25 mouse cellular contexts compared by ENCODE assay signal in the genomic region with DNA sequence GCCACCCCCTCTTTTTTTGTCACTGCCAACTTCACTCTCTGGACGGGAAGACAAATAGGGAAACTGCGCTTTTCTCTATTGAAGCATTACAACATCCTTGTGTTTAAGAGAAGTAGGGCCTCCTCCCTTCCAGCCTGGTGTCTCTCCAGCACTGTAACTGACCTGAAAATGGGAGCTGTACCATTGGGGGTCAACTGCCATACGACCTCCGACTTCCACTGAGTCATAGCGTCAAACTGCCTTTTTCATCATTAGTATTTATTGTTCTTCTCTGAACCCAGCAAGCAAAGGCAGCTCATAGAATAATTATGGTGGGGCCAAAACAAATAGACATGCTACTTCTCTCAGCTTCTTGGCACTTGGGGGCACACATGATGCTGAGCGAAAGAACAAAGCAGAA.
"Had no signal": no experiment of that assay in that cellular context is flagged by ENCODE, and none has a peak within 500 bp of the region (broad histone marks: within the 10 kb centered on the region; RNA-seq: fewer than 3 reads in every experiment).

No protein-coding gene starts in this region.

- H3K9ac ChIP-seq: limb, embryonic 12.5 days; limb, embryonic 15.5 days; liver, embryonic 14.5 days; liver, postnatal 0 days; lung, embryonic 15.5 days; midbrain, embryonic 15.5 days; neural tube, embryonic 12.5 days; neural tube, embryonic 15.5 days had no signal

- DNase-seq: layer of hippocampus, postnatal 36 days; liver, postnatal 0 days; lung, postnatal 10 days; lung, postnatal 36 days; right cerebral cortex, adult 18-20 months; right cerebral cortex, postnatal 14 days; right cerebral cortex, postnatal 4 days; thymus, adult 2 months; thymus, postnatal 14 days; thymus, postnatal 4 days had no signal

- H3K4me1 ChIP-seq: limb, embryonic 12.5 days; limb, embryonic 15.5 days; lung, embryonic 15.5 days; megakaryocyte, embryonic 14.5 days; midbrain, embryonic 10.5 days; midbrain, embryonic 15.5 days; neural tube, embryonic 12.5 days; neural tube, embryonic 15.5 days had no signal

- ATAC-seq: hindbrain, postnatal 0 days; inflammation-experienced regulatory T-cells, adult 6 months; intestine, embryonic 16.5 days; liver, postnatal 0 days; midbrain, embryonic 15.5 days had no signal

- H3K9me3 ChIP-seq: limb, embryonic 12.5 days; limb, embryonic 15.5 days; lung, embryonic 15.5 days; midbrain, embryonic 10.5 days; midbrain, embryonic 15.5 days; neural tube, embryonic 12.5 days; neural tube, embryonic 15.5 days had no signal

- H3K36me3 ChIP-seq: limb, embryonic 12.5 days; limb, embryonic 15.5 days; lung, embryonic 15.5 days; midbrain, embryonic 10.5 days; midbrain, embryonic 15.5 days; neural tube, embryonic 12.5 days; neural tube, embryonic 15.5 days had no signal

- H3K4me3 ChIP-seq: left cerebral cortex, adult 2 months; limb, embryonic 12.5 days; limb, embryonic 15.5 days; lung, embryonic 15.5 days; megakaryocyte, embryonic 14.5 days; midbrain, embryonic 10.5 days; midbrain, embryonic 15.5 days; neural tube, embryonic 12.5 days; neural tube, embryonic 15.5 days had no signal

- H3K27me3 ChIP-seq: limb, embryonic 12.5 days; limb, embryonic 15.5 days; lung, embryonic 15.5 days; megakaryocyte, embryonic 14.5 days; midbrain, embryonic 15.5 days; neural tube, embryonic 12.5 days; neural tube, embryonic 15.5 days had no signal

- H3K27ac ChIP-seq: hindbrain, postnatal 0 days; left cerebral cortex, adult 2 months; limb, embryonic 12.5 days; limb, embryonic 15.5 days; liver, embryonic 14.5 days; lung, embryonic 15.5 days; midbrain, embryonic 10.5 days; midbrain, embryonic 15.5 days; neural tube, embryonic 12.5 days; neural tube, embryonic 15.5 days; stomach, postnatal 0 days had no signal

- H3K4me2 ChIP-seq: limb, embryonic 12.5 days; limb, embryonic 15.5 days; liver, embryonic 11.5 days; lung, embryonic 15.5 days; midbrain, embryonic 15.5 days; neural tube, embryonic 12.5 days; neural tube, embryonic 15.5 days had no signal
